Mouse (Mus musculus) v-Abl transformed pro-B cells (cell line): ENCODE results near the gene Nelfcd.

Experiments
- in situ Hi-C, 2 experiments: fragments of 400-800 bp; cut with MboI; formaldehyde crosslinking; loops; one replicate each; pipeline ENCODE4 v1.15.1; 2025; ENCODE audit not compliant: unreplicated experiment in 2 of 2

The Nelfcd gene

GRCm38 (mm10) chr2:174436076-174436701, 20.6 kb downstream of the Nelfcd start:
- in situ Hi-C loops, result loop anchor here in 1 of 2 experiments (5.0 kb wide), 1 partner anchor 36 kb away; the partner anchor contains the start of gene Prelid3b

GRCm38 (mm10) chr2:174436916-174437696, 21.5 kb downstream of the Nelfcd start:
- in situ Hi-C loops, result loop anchor here in 1 of 2 experiments (5.0 kb wide), 1 partner anchor 35 kb away; the partner anchor contains the start of gene Prelid3b

- in situ Hi-C loops, result loop anchor here in 1 of 2 experiments (5.0 kb wide), 1 partner anchor 35 kb away; the partner anchor contains the start of gene Prelid3b
Measured at GRCm38 (mm10) chr2:174437697-174437982, 22.0 kb downstream of the Nelfcd start.

- in situ Hi-C loops, result loop anchor here in 1 of 2 experiments (5.0 kb wide), 1 partner anchor 34 kb away; the partner anchor contains the start of gene Prelid3b
Measured at GRCm38 (mm10) chr2:174438181-174438580, 22.6 kb downstream of the Nelfcd start.

- in situ Hi-C loops, result loop anchor here in 1 of 2 experiments (5.0 kb wide), 1 partner anchor 33 kb away; the partner anchor contains the start of gene Prelid3b
Measured at GRCm38 (mm10) chr2:174438737-174439449, 23.3 kb downstream of the Nelfcd start, which contains the start of gene Ctsz. Gene Ctsz, minus strand, starts transcription at chr2:174439039.

GRCm38 (mm10) chr2:174439450-174439838, 23.8 kb downstream of the Nelfcd start:
- in situ Hi-C loops, result loop anchor here in 1 of 2 experiments (5.0 kb wide), 1 partner anchor 33 kb away; the partner anchor contains the start of gene Prelid3b

GRCm38 (mm10) chr2:174439961-174440360, 24.4 kb downstream of the Nelfcd start:
- in situ Hi-C loops, result loop anchor here in 1 of 2 experiments (5.0 kb wide), 1 partner anchor 32 kb away; the partner anchor contains the start of gene Prelid3b

GRCm38 (mm10) chr2:174441898-174442297, 26.3 kb downstream of the Nelfcd start:
- in situ Hi-C loops, result no loop called here

GRCm38 (mm10) chr2:174442460-174442859, 26.9 kb downstream of the Nelfcd start:
- in situ Hi-C loops, result no loop called here

GRCm38 (mm10) chr2:174443046-174443445, 27.4 kb downstream of the Nelfcd start:
- in situ Hi-C loops, result no loop called here

- in situ Hi-C loops, result no loop called here
Measured at GRCm38 (mm10) chr2:174444359-174444758, 28.8 kb downstream of the Nelfcd start.

GRCm38 (mm10) chr2:174445018-174445417, 29.4 kb downstream of the Nelfcd start:
- in situ Hi-C loops, result no loop called here

GRCm38 (mm10) chr2:174446492-174446891, 30.9 kb downstream of the Nelfcd start:
- in situ Hi-C loops, result no loop called here

GRCm38 (mm10) chr2:174446905-174447304, 31.3 kb downstream of the Nelfcd start:
- in situ Hi-C loops, result no loop called here

- in situ Hi-C loops, result no loop called here
Measured at GRCm38 (mm10) chr2:174448405-174448804, 32.8 kb downstream of the Nelfcd start.

GRCm38 (mm10) chr2:174450353-174450752, 34.7 kb downstream of the Nelfcd start, which contains the start of gene Tubb1:
Gene Tubb1, plus strand, starts transcription at chr2:174450695.
- in situ Hi-C loops, result loop anchor here (25.0 kb wide), 4 partner anchors 713 to 1413 kb away; partner anchors contain the start of genes Zbp1 (in 2 of the 2), Ankrd60 (in 1 of the 2) and Vapb (in 1 of the 2)

GRCm38 (mm10) chr2:174453681-174454080, 38.1 kb downstream of the Nelfcd start:
- in situ Hi-C loops, result loop anchor here (25.0 kb wide), 4 partner anchors 716 to 1416 kb away; partner anchors contain the start of genes Zbp1 (in 2 of the 2), Ankrd60 (in 1 of the 2) and Vapb (in 1 of the 2)

- in situ Hi-C loops, result loop anchor here (25.0 kb wide), 4 partner anchors 722 to 1422 kb away; partner anchors contain the start of genes Zbp1 (in 2 of the 2), Ankrd60 (in 1 of the 2) and Vapb (in 1 of the 2)
Measured at GRCm38 (mm10) chr2:174459365-174459764, 43.8 kb downstream of the Nelfcd start.

GRCm38 (mm10) chr2:174463370-174463769, 47.8 kb downstream of the Nelfcd start:
- in situ Hi-C loops, result loop anchor here (25.0 kb wide), 4 partner anchors 726 to 1426 kb away; partner anchors contain the start of genes Zbp1 (in 2 of the 2), Ankrd60 (in 1 of the 2) and Vapb (in 1 of the 2)
